Mouse (Mus musculus) lung, adult 2 months (tissue): Measurements from ENCODE around the gene Aig1.

Source experiments
- CTCF ChIP-seq: fragments of 200-500 bp; IDR thresholded peaks from 2 replicates; pipeline ENCODE4 v1.5.1; 2011; ENCODE audit warnings: mild to moderate bottlenecking, low read length, control low read depth; ENCODE audit not compliant: insufficient read depth
- POLR2A ChIP-seq: fragments of 200-500 bp; IDR thresholded peaks from 2 replicates; pipeline ENCODE4 v1.6.1; 2011; ENCODE audit warnings: low read depth, mild to moderate bottlenecking, control low read depth, low read length, borderline replicate concordance; ENCODE audit errors: extremely low read depth

GRCm38 (mm10) chr10:13806806-13807205, 62.0 kb downstream of the Aig1 start:
- TF ChIP-seq POLR2A (no peak), CTCF (no peak)
